Mouse (Mus musculus): ENCODE measurements around the gene Apoa2.

DNA sequence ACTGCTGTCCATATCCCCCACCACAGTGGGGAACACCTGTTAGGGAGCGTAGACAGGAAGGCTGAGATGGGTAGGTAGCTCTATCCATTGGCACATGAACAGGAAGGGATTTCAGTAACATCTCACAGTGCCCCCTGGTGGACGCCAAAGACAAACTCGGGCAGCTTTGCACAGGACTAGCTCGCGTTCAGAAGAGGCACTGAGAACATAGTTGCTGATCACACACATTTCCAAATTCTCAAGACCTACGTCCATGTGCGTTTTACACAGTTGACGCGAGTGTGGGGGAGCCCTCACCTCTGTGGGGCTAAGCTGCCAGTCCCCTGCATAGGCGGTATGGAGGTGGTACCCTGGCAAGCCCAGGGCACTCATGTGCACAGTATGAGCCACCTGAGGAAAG, 4.0 kb upstream of the Apoa2 start:
- TF ChIP-seq CTCF (IDR thresholded peaks at IDR 0.05; ENCODE audit: control insufficient read depth, insufficient read depth, insufficient replicate concordance, low read depth, low read length), result peak; percentile 81; the same call in 1 of the 2 replicates
- TF ChIP-seq POLR2A (IDR thresholded peaks at IDR 0.05; ENCODE audit: control insufficient read depth, low read depth, low read length), result no peak
